Mouse (Mus musculus) midbrain, embryonic 16.5 days (tissue): ENCODE data around the gene Gm8909. TPM values are rescaled to one million over a fixed set of nuclear protein-coding genes. Genes with fewer than 3 reads are reported as not detected.
"Not testable (repeated sequence)": the region's sequence is repeated elsewhere in the genome, so short reads cannot be mapped to it uniquely, and the experiment has no call there.

Experiments used
- ATAC-seq: fragments of 200-750 bp; cut with Nextera tagmentation; 2 replicates; pipeline ENCODE4 v1.8.0; 2017; ENCODE audit warnings: moderate TSS enrichment
- H3K27ac ChIP-seq: fragments of 300-500 bp; sonication (generic); 2 replicates; pipeline ENCODE4 v1.5.1; 2014; ENCODE audit warnings: mild to moderate bottlenecking, low read length, mixed read lengths
- H3K27me3 ChIP-seq: fragments of 300-500 bp; sonication (generic); 2 replicates; pipeline ENCODE4 v1.6.1; 2014; ENCODE audit warnings: low read depth, low read length, mixed read lengths; ENCODE audit not compliant: control insufficient read depth, insufficient read depth
- H3K36me3 ChIP-seq: fragments of 300-500 bp; sonication (generic); 2 replicates; pipeline ENCODE4 v1.6.1; 2014; ENCODE audit warnings: mild to moderate bottlenecking, low read length, moderate library complexity, mixed read lengths; ENCODE audit not compliant: control insufficient read depth, insufficient read depth
- H3K4me1 ChIP-seq: fragments of 300-500 bp; sonication (generic); 2 replicates; pipeline ENCODE4 v1.6.1; 2014; ENCODE audit warnings: mild to moderate bottlenecking, low read length, mixed read lengths; ENCODE audit not compliant: control insufficient read depth, insufficient read depth
- H3K4me2 ChIP-seq: fragments of 300-500 bp; sonication (generic); 2 replicates; pipeline ENCODE4 v1.6.1; 2014; ENCODE audit warnings: mild to moderate bottlenecking, low read length, mixed read lengths
- H3K4me3 ChIP-seq: fragments of 300-500 bp; sonication (generic); 2 replicates; pipeline ENCODE4 v1.5.1; 2014; ENCODE audit warnings: low read depth, mild to moderate bottlenecking, low read length, moderate library complexity, mixed read lengths
- H3K9ac ChIP-seq: fragments of 300-500 bp; sonication (generic); 2 replicates; pipeline ENCODE4 v1.6.1; 2014; ENCODE audit warnings: low read depth, low read length, mixed read lengths
- H3K9me3 ChIP-seq: fragments of 300-500 bp; sonication (generic); replicated peaks from 2 replicates; pipeline ENCODE4 v1.6.1; 2014; ENCODE audit warnings: mild to moderate bottlenecking, low read length, mixed read lengths; ENCODE audit not compliant: control insufficient read depth, poor library complexity, severe bottlenecking
- WGBS: fragments of 180-500 bp; shearing (Covaris S2); extraction: QIAGEN DNeasy Blood & Tissue Kit; methylation state at CpG from one replicate; pipeline ENCODE4 v1.1.7; 2014; 5-methylcytosine and 5-hydroxymethylcytosine counted together
- polyA plus RNA-seq: library from polyadenylated mRNA; unstranded; fragments of >200 nt; fragmentation: Nextera tagmentation; extraction: Ambion mirVana; gene quantifications from 2 replicates; pipeline ENCODE4 v1.2.1, GENCODE M21; 2015

Gene Gm8909
- polyA plus RNA-seq, 1 experiment from 2014 or later: not detected

DNA sequence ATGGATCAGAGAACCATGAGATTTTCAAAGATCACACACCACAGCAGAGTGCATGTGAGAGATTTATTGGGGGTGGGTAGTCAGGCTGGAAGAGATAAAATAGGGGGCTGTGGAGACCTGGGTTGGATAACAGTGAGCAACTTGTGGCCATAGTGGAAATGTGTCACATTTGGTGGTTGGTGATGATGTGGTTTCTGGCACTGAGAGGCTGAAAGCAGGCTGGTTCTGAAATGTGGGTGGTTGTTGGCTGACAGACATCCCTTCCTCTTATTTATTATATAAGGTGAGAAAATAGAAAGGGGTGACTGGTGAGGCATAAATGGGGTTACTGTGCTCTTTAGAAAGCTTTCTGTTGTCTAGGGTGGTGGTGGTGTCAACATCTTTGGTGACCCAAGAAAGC, 1.4 kb upstream of the Gm8909 start:
- ATAC-seq: no peak

DNA sequence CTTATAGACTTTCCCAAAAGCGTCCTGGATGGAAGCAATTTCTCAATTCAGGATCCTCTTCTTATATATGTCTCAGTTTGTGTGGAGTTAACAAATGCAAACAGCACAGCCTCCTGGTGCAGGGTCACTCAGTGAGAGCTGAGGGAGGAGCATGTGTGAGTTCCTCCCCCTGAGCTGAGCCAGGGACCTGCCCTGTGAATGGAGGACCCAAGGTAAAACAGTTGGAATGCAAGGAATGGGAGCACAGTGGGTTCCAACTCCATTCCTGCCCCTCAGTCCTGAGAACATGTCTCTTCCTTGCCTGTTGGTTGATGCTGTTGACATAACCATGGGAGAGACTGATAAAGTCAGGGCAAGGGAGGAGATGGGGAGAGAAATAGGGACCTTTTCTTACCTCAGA, 757 bp upstream of the Gm8909 start:
- WGBS: no CpG with 5 or more reads among the region's 1 CpGs
- H3K36me3 ChIP-seq, H3K4me1 ChIP-seq, H3K9ac ChIP-seq, H3K27ac ChIP-seq, H3K4me2 ChIP-seq, H3K4me3 ChIP-seq, ATAC-seq, H3K9me3 ChIP-seq: not testable (repeated sequence)
- peaks cover 51% of the 10 kb centered on the region for H3K27me3 ChIP-seq

More for the DNA sequence above, 1.4 kb upstream of the Gm8909 start:
- Histone ChIP-seq H3K4me2 (no peak overlapping the region), H3K9ac (no peak overlapping the region), H3K9me3 (0 out of 2 replicates have a peak, but pooled peaks cover 3% of the 10 kb centered on the region), H3K36me3 (no peaks in the 10 kb centered on the region), H3K27ac (no peak overlapping the region), H3K4me3 (no peak overlapping the region), H3K4me1 (no peaks in the 10 kb centered on the region), H3K27me3 (peaks cover 45% of the 10 kb centered on the region)

DNA sequence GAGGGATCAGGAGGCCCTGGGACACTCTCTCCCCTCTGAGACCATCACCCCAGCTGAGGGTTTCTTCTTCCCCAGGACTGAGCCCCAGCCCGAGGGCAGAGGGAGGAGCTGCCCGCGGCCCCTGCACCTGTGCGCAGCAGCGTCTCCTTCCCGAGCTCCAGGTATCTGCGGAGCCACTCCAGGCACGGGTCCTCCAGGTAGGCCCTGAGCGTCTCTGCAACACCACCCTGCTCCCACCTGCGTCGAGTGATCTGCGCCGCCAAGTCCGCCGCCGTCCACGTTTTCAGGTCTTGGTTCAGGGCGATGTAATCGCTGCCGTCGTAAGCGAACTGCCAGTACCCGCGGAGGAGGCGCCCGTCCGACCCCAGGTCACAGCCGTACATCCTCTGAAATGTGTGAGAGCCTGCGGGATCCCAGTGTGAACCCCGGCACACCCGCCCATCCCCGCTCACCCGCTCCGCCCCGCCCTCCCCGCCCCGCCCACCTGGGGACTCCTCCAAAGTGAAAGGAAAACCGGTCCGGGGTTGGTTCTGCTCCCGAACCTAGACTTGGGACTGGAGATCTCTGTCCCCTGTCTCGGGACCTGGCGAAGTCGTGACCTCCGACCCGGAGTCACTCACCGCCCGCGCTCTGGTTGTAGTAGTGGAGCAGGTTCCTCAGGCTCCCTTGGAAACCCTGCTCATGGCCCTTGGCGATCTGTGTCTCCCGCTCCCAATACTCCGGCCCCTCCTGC, 865 bp downstream of the Gm8909 start:
- WGBS: 3% methylated on average over 44 of the region's 51 CpGs
- Histone ChIP-seq H3K27ac (no peak overlapping the region), H3K9me3 (0 out of 2 replicates have a peak, but pooled peaks cover 3% of the 10 kb centered on the region), H3K4me2 (peak overlapping the region; percentile 25), H3K4me1 (no peaks in the 10 kb centered on the region), H3K27me3 (peaks cover 61% of the 10 kb centered on the region), H3K36me3 (no peaks in the 10 kb centered on the region), H3K4me3 (peak overlapping the region; percentile 12), H3K9ac (no peak overlapping the region)
- no peak for ATAC-seq

GRCm38 (mm10) chr17:36166901-36167300, 1.4 kb downstream of the Gm8909 start:
- 19% methylated on average over 2 of the region's 2 CpGs for WGBS
- peaks cover 66% of the 10 kb centered on the region for H3K27me3 ChIP-seq
- ATAC-seq, H3K27ac ChIP-seq, H3K4me2 ChIP-seq, H3K4me1 ChIP-seq, H3K4me3 ChIP-seq, H3K9ac ChIP-seq, H3K9me3 ChIP-seq, H3K36me3 ChIP-seq: not testable (repeated sequence)

DNA sequence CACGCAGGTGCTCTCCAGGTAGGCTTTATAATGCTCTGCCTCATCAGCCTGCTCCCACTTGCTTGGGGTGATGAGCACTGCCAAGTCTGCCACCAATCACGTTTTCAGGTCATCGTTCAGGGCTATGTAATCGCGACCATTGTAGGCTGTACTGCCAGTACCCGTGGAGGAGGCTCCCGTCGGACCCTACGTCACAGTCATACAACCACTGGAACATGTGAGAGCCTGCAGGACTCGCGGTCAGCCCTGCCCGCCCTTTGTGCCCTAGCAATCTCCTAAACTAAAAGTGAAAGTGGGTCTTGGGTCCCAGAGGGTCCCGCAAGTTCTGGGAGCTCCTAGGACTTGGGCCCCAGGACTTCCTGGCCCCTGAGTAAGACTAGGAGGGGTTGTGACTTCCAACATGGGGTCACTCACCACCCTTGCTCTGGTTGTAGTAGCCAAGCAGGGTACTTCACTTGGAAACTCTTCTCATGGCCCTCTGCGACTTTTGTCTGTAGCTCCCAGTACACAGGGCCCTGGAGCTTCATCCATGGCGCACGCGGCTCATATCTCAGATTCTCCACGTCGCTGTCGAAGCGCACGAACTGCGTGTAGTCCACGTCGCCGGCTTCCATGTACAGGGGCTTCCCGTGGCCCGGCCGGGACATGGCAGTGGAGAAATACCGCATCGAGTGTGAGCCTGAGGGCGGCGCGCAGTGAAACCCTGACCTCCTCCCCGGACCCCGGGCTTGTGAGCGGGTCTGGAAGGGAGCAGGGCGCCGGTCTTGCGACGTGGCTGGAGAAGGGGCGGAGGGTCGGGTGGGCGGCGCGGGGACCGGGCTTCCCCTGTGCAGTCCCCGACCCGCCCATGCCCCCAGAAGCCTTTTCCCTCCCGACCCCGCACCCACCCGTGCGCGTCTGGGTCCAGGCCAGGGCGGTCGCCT, 6.9 kb downstream of the Gm8909 start:
- Histone ChIP-seq H3K4me3 (peak overlapping the region; percentile 1; the same call in 1 of the 2 replicates), H3K27ac (no peak overlapping the region), H3K9me3 (no peaks in the 10 kb centered on the region), H3K27me3 (peaks cover 59% of the 10 kb centered on the region), H3K9ac (no peak overlapping the region), H3K4me2 (peak overlapping the region; percentile 27; the same call in 1 of the 2 replicates), H3K4me1 (peaks cover 3% of the 10 kb centered on the region; the same call in 1 of the 2 replicates), H3K36me3 (no peaks in the 10 kb centered on the region)
- no peak for ATAC-seq
- 1% methylated on average over 55 of the region's 56 CpGs for WGBS

DNA sequence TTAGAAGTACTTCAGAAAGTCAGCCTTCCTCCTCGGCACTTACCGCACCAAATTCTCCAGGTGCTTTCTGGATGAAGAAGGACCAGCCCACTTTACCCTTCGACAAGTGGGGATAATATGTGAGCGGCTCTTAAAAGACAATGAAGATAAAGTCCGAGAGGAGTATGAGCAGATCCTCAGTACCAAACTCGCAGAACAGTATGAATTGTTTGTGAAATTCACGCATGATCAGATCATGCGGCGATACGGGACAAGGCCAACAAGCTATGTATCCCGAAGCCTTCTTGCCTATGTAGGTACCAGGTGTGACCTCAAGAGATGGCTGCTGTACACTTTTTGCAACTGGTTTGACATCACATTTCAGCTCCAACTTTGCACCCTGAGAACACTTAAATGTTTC, 10.1 kb downstream of the Gm8909 start:
- ATAC-seq, H3K9me3 ChIP-seq, H3K27ac ChIP-seq, H3K9ac ChIP-seq, H3K36me3 ChIP-seq, H3K4me1 ChIP-seq: not testable (repeated sequence)
- 11% methylated on average over 11 of the region's 11 CpGs for WGBS
- Histone ChIP-seq H3K27me3 (peaks cover 38% of the 10 kb centered on the region), H3K4me2 (peak overlapping the region; percentile 57), H3K4me3 (peak overlapping the region; percentile 29; the same call in 1 of the 2 replicates)

DNA sequence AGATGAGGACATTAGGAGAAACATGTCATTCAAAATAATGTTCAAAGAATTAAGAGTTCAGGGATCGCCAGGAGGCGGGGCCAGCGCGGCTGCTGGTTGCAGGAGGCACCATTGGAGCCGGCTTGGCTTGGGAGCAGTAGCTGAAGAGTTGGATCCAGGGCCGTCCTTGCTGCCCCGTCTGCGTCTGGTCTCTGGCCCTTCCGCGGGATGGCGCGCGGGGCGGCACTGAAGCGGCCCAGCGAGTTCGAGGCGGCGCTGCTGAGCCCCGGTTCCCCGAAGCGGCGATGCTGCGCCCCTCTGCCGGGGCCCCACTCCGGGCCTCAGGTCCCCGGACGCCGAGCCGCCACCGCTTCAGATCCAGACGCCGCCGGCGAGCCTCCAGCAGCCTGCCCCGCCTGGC, 10.6 kb downstream of the Gm8909 start:
- Histone ChIP-seq H3K9ac (0 out of 2 replicates have a peak overlapping the region, but pooled peaks have one; percentile 6), H3K4me3 (peak overlapping the region; percentile 29), H3K27me3 (peaks cover 37% of the 10 kb centered on the region), H3K4me2 (peak overlapping the region; percentile 57)
- under 1% methylated on average over 36 of the region's 36 CpGs for WGBS
- ATAC-seq, H3K4me1 ChIP-seq, H3K27ac ChIP-seq, H3K36me3 ChIP-seq, H3K9me3 ChIP-seq: not testable (repeated sequence)

DNA sequence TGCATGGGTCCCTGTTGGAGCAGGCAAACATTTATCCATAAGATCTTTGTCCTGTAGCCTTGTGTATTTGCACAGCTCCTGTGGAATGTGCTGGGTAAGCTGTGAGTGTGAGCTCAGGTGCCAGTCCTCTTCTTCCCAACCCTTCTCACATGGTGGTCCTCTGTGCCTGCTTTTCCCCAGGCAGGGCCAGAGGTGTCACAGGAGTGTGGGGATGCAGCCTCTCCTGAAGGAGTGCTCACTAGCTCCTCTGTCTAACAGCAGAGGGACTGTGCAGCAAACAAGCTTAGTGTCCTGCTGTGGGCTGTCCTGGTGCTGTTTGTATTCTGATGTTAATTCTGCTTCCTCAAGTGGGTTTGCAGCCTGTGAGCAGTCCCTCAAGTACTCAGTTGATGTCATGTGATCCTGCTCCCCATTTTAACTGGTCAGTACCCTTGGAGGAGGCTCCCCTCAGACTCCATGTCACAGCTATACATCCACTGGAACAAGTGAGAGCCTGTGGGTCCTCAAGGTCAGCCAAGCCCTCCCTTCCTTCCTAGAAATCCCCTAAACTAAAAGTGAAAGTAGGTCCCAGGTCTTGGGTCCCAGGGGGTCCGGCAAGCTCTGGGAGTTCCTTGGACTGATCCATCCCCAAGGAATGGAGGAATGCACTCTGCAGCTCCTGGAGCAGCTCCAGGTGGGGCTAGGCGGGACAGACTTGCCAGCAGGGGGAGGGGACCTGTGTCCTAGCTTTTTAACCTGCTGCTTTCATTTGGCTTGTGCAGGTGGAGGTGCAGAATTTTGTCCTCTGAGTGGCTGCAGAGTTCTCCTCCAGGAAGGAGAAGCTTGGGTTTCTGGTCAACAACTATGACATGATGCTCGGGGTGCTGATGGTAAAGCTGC, 13.8 kb downstream of the Gm8909 start:
- Histone ChIP-seq H3K27me3 (peaks cover 17% of the 10 kb centered on the region), H3K4me1 (peaks cover 3% of the 10 kb centered on the region; the same call in 1 of the 2 replicates)

More for the DNA sequence above, 13.8 kb downstream of the Gm8909 start:
- Histone ChIP-seq H3K4me3 (no peak overlapping the region), H3K9ac (no peak overlapping the region), H3K27ac (no peak overlapping the region), H3K36me3 (no peaks in the 10 kb centered on the region), H3K9me3 (no peaks in the 10 kb centered on the region), H3K4me2 (no peak overlapping the region)
- 15% methylated on average over 3 of the region's 3 CpGs for whole genome bisulfite sequencing
- ATAC-seq: no peak
